Mouse (Mus musculus): Measurements from ENCODE around the gene Mad2l1bp.

Mad2l1bp gene

DNA sequence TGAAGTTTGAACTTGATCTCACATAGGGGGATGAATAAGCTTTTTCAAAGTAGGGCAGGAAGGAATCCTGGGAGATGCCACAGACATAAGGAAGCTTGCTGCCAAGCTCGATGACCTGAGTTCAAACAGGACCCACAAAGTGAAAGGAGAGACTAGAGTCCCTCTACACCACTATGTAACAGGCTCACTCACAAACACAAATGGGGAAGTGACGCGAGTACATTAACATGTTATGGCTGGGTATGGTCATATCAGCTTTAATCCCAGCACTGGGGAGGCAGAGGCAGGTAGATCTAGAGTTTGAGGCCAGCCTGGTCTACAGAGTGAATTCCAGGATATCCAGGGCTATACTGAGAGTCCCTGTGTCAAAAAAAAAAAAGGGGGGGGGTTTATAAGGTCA, 983 bp upstream of the Mad2l1bp start:
- DNase-seq (ENCODE audit: low spot score), result no peak

DNA sequence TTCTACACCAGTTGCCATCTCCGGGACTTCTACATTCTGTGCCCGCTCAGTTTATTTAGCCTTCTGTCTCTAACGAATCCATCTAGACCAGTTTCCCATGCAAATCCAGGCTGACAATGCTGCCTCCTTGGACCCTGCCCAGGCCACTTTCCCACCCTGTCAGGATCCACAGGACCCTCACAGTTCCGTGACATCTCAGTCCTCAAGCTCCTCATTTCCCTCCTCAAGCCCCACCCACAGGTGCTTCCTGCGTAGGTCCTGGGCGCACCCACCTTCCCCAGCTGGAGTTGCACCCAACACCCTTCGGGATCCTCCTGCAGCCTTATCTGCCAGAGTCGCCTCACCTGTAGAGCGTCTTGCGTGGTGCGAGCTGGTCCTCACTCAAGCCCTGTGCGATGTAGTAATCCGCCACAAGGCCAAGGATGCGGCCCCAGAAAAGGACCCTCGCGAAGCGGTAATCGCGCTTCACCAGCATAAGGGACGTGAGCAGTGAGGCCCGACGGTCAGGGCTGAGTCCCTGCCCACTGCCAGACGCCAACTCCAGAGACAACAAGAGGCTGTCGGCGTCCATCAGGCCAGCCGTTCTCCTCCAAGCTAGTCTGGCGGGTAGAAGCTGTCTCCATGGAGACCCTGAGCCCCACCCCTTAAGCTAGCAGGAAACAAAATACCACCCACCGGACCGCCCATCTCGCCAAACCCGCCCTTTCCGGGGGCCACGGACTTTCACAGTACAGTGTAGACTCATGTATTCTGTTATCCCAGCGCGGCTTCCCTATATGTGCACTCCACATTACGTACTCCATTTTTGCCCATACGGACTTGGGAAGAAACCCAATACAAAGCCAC, 9.6 kb downstream of the Mad2l1bp start, which contains the start of gene Rsph9:
TSS of gene Rsph9 (minus strand) at position 639 of the 846 bp plus-strand sequence.
- peak; percentile 90 for DNase-seq (ENCODE audit: low spot score)

DNA sequence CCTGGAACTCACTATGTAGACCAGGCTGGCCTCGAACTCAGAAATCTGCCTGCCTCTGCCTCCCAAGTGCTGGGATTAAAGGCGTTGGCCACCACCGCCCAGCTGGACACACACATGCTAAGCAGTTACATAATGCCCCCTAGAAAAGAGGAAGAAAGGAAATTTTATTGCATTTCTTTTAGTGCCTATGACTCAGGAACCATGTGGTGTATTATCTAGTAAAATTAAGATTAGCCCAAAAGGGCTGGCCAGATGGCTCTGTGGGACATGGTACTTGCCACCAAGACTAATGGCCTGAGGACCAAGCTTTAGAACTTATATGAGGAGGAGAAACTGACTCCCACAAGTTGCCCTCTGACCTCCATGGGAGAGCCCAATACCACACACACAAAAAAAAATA, 13.5 kb downstream of the Mad2l1bp start:
- no peak for DNase-seq (ENCODE audit: low spot score)

DNA sequence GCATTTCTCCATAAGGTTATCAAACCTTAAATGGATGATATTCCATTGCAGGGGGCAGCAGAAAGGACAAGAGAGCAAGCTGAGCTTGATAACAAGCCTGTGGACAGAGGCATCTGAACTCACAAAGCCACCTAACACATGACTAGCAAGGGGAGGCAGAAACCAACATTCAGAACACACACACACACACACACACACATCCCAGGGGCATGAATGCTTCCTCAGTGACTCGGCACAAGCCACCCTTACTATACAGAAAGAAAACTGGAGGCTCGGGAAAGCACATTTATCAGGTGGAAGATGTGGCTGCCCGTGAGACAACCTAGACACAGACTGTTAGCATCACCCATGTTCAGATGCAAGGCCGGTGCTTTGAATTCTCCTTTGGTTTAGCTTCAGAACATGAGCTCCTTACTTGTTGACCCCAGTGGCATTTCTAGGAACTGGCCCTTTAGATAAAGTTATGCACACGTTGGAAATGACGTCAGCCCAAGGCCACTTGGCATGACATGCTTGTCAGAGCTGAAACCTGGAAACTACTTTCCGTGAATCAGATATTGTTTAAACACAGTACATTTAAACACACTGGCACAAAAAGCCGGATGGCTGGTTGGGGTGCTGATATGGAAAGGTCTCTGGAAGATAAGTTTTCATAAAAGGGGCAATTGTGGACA, 14.7 kb downstream of the Mad2l1bp start:
- DNase-seq (ENCODE audit: low spot score), result no peak

DNA sequence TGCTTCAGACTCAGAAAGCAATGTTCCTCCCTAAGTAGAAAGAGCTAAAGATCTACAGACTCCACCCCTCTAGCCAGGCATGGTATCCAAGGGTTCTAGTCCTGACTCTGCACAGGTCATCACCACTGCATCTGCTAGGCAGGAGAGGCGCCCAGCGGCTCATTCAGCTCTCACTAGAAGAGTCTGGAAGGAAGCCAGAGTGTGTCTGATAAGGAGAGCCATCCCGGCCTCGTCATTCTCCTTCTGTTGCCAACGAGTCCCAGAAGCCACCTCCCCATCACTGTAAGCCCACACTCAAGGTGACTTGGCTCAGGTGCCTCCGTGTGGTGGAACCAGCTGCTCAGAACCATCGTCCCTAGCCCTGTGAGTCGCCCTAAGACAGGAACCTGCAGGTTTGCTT, 20.5 kb downstream of the Mad2l1bp start:
- DNase-seq (ENCODE audit: low spot score), result no peak

DNA sequence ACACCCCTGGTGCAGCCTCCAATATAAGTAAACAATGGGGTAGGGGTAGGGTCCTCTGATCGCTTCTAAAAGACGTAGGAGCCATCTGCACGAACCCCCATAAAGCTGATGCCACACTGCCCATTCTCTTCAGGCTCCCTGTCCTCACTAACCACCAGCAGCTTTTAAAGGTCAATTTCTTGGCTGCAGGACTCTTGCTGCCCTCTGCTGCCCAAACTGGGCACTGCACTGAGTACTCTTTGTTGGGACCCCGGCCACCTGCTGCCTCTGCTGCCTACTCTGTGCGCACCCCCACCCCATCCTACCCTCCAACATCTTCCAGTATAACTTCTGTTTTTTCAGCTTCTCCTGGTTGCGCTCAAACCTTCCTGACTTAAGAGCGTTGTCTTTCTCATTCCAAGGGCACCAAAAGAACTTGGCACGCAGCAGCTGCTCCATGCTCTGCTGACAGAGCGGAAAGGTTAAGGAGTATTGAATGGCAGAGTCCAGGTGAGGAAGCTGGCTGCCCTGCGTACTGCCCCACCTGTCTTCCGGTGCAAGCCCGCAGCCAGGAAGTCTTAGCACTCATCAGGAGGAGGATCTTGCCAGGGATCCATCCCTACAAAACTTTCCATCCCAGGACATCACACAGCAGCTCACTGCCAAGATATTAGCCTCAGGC, 21.2 kb downstream of the Mad2l1bp start:
- DNase-seq (ENCODE audit: low spot score), result peak; percentile 90

DNA sequence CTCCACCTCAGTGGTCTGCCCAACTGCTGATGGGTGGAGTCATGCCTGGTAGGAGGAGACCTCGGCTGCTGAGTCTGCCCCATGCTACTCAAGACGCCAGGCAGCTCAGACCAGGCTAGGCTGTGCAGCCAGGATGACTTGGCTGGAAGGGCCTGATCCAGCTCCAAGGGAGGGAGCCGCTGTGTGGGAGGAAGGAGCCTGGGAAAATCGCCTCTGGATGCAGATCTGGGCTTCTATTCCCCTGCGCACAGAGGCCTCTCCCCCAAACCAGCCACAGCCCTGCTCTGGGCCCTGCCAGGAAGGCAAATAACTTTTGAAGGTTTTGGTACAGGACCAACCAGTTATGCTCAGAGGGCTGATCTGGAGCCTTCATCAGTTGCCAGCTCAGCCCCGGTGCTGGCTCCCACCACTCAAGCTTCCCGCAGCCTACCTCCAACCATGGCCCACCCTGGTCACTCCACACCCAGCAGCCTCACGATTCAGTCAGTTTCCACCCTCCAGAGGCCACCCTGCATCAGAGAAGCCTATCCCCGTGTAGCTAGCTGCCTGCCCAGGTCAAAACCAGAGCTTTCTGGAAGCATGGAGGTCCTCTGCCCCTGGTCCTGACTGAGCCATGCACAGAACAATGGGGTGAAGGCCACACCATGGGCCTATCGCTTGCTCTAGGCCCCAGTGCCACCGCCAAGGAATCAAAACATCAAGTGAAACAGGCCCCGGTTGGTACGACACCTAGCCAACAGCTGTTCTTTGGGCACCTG, 23.4 kb downstream of the Mad2l1bp start:
- DNase-seq (ENCODE audit: low spot score), result no peak

DNA sequence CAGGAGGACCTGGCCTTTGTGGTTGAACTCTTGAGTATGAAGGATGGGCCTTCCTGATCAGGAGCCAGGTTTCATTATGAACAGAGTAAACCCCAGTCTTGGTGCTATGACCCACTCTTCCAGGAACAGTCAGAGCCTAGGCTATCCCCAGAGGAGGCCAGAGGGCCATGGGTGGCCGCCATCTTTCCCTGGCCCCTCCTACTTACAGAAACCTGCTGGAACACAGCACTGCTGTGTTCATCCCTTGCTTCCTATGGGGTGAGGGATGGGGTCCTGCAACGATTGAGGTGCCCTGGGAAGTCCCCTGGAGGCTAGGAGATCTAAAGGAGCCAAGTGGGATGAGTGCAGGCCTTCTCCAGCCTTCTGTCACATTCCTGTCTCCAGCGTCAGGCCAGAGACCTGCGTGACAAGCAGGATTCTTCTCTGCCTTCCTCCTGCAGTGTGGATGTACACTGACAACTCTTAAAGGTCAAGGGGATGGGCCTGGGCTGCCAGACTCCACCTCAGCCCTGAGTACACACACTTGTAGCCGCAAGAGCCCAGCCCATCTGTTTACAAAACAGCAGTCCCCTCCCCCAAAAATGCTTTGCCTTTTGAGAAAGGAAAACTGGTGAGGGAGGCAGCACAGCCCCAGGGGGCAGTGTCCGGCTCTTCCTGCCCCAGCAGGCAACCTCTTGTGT, 25.4 kb downstream of the Mad2l1bp start:
- DNase-seq (ENCODE audit: low spot score), result no peak

DNA sequence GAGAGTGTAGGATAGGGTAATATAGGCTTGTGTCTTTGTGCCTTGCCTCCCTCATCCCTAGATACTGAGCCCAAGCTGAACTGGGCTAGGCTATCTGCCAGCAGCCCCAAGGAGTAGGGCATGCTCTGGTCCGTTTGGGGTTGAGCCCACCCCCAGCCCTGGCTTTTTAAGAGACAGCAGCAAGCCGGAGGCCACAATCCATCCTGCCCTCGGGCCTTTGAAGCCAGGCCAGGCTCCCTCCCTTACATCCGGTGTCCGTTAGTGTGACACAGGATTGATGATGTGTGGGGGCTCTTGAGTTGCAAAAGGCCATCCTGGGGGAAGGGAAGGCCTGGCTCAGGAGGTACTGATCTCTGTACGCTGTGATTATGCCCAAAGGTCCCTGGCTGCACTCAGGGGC, 26.7 kb downstream of the Mad2l1bp start:
- no peak for DNase-seq (ENCODE audit: low spot score)

DNA sequence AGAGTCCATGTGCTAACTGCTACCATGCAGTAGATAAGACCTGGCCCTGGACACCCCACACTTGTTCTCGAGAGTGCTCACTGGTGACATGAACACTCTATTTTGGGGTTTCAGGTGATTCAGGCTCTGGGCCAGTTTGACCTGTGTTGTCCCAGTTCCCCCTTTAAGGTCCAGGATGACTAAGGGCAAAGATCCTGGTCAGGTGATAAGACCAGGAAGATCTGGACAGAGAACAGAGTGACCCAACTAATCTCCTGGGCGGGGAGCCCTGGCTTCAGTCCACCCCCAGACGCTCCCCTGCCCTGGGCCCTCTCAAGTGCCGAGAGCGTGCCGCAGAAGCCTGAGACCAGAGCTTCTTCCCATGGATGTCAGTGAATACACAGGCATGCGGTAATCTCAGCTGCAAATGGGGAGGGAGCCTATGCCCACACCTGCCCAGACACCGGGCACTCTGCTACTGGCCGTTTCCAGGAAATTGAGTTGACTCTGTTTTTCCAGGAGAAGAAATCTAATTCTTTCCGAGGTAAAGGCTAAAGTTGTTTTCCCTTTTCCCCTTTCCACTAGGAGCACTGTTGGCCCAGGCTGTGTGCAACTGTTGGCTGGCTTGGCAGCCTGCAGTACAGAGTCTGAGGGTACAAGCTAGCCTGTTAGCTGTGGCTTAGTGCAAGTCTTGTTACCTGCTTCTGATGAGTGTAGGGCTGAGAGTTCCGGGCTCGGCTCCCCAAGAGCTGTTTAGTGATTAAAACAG, 29.2 kb downstream of the Mad2l1bp start:
- no peak for DNase-seq (ENCODE audit: low spot score)

DNA sequence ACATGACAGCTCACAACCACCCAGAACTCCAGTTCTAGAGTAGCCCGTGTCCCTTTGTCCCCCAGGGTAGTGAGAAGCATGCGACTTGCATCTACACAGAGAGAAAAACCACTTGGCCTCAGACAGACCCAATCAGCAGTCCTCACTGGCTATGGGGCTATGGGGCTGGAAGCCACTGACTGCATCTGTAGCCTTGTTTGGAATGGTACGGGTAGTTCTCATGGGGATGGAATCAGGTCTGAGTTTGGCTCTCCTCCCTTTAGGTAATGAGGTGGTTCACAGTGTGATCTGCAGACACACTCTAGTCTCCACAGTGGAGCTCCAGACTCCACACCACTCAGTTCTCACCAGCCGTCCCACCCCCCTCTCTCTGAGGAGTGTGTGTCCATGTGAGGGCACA, 30.1 kb downstream of the Mad2l1bp start:
- no peak for DNase-seq (ENCODE audit: low spot score)

DNA sequence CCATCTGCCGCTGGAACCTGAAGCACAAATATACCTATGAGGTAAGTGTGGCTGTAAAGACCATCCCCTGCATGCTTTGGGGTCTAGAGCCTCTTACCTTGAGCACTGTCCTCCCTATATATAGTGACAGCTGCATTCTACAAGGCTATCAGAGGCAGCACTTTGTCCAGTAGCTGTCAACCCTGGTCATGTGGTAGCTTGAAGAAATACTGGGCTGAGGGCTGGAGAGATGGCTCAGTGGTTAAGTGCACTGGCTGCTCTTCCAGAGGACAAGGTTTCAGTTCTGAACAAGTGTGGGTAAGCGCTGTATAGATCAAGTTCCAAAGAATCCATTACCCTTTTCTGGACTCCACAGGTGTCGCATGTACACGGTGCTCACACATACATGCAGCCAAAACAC, 30.6 kb downstream of the Mad2l1bp start:
- no peak for DNase-seq (ENCODE audit: low spot score)

DNA sequence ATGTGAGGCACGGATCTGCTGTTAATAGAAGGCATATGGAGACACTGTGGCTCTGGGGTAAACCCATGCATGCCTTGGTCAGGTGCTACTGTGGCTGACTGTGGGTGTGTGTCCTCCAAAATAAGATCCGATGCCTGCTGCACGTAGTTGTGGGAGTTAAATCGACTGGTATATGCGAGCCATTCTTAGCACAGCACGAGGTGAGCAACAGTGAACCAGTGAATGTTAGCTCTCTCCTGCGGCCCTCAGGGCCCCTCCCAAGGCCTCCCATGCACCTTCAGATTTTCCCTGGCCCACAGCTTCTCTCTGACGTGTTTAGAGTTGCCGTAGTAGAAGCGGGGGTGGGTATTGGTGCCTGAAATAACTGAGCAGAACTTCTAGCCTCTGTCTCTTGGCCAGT, 33.7 kb downstream of the Mad2l1bp start:
- DNase-seq (ENCODE audit: low spot score), result no peak

DNA sequence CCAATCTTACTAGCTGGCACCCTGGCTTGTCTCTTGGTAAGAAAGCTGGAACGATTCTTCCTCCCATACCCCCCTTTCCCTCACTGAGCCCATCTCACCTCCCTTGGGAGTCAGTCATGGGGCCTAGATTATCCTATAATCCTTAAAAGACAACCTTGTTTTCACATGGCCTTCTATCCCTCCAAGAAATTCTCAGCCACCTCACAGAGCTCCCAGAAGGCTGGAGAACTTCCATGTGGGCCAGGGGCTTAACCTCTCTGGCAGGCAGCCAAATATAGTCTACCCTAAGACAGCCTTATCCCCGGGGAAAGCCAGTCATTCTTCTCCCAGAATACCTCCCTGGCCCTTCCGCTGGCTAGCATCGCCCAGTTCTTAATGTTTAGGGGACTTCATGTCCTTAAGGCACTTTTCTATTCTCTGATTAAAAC, 34.9 kb downstream of the Mad2l1bp start:
- no peak for DNase-seq (ENCODE audit: low spot score)

DNA sequence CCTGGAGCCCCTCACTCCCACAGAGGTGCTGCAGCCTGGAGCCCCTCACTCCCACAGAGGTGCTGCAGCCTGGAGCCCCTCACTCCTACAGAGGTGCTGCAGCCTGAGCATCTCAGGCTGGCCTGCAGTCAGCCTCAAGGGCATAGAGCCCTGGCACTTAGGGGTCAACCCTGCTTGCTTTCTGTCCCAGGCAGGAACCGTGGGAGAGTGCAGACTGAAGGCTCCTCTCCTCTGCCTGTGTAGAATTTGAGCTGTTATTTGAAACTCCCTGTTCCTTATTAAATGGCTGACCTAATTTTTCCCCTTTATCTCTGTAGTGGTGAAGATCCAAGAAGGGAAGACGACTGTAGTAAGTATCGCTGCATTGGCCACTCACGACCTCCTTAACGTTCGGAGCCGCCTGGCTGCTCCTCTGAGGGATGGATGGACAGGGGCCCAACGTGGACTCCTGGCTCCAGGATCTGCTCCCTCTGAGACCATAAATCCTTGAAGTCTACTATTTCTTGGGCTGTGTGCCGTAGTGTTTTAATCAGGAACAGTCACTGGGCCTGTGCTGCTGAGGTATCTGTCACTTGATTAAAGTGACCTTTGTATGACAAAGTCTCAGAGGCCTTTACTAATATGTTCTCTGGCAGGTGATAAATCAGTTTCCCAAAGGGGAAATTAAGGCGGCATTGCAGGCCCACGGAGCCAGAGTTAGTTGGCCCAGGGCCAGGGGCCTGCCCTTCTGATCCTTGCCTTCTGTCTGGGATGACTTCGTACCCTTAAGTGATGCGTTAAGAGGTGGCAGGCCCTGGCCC, 35.5 kb downstream of the Mad2l1bp start:
- no peak for DNase-seq (ENCODE audit: low spot score)

DNA sequence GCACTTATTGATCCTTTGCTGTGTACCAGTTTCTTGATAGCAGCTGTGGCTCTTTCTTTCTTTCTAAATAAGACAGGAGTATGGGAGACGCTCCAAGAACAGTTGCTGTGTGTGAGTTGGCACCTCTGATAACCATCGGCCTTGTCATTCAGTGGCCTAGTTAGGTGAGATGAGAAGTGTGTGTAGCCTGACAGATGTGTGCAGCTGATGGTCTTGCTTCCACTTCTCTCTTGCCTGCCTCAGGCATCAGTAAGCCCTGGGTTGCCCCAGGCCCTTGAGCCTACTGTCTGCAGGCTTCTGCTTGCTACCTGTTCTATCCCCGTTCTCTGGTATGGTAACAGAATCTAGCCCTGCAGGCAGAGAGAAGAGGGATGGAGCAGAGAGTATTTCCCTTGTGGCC, 36.5 kb downstream of the Mad2l1bp start:
- no peak for DNase-seq (ENCODE audit: low spot score)

DNA sequence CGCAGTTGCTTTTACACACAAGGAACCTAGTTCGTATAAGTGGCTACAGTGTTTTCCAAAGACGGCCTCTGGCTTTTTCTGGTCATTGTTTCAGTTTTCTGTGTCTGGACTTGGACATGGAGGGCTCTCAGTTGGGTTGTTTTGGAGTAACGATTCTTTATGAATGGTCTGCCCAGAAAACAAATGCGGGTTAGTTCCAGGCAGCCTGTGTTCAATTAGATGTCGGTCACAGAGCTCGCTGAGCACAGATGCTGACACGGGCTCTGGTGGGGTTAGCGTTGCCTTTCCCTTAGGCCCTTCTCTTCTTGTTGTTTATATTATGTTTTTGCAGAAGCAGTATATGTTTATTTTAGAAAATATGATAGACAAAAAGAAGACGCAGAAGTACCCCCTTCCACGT, 37.2 kb downstream of the Mad2l1bp start:
- no peak for DNase-seq (ENCODE audit: low spot score)

DNA sequence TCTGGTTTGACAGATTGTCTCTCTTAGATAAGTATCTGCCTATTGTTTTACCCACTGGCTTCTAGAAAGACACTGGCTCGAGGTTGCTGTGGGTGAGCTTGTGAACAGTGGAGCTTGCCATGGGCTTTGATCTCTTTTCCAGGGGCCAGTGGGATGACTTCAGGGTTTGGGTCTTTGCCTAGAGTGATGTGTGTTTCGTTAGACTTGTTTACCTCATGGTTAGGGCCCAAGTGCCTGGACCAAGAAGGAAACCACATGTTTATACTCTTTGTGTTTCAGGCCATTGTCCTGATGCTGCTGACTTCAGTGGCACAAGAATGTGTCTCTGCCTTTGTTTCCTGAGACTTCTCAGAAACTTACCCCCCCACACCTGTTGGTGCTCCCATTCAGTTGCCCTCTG, 37.9 kb downstream of the Mad2l1bp start:
- DNase-seq (ENCODE audit: low spot score), result no peak

DNA sequence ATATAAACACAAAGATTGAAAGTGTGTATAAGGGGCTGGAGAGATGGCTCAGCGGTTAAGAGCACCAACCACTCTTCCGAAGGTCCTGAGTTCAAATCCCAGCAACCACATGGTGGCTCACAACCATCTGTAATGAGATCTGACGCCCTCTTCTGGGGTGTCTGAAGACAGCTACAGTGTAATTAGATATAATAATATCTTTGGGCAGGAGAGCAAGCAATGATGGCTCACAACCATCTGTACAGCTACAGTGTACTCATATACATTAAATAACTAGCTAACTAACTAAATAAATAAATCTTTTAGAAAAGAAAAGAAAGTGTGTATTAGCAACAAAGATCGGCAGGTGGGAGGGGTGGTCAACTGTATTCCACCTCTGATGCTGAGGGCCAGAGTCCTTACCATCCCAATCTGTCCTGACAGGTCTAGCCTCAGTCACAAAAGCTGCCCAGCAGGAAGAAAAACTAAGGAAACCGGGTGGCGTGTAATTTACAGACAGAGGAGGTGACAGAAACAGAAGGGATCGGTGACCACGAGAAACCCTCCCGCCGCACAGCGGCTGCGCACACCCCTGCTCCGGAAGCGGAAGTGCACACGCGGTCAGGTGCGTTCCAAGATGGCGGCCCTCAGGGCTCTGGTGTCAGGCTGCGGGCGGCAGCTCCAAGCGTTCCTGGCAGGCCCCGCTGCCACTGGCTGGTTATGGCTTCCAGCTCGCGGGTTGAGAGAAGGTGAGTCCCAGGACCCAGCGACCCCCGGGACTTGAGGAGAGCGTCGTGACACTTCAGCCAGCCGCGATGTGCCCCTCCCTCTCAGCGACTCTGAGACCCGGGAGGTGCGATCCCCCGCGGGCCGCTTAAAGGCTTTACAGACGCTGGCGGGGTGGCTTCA, 42.7 kb downstream of the Mad2l1bp start, which contains the start of gene Mrps18a:
TSS of gene Mrps18a (plus strand) at position 585 of the 888 bp plus-strand sequence.
- DNase-seq (ENCODE audit: low spot score), result peak; percentile 92
